Mouse (Mus musculus) ES-Bruce4 (cell line): ENCODE measurements around the gene Nucks1. TPM values are rescaled to one million over a fixed set of nuclear protein-coding genes. Genes with fewer than 3 reads are reported as not detected.

Experiments used
- H3K27ac ChIP-seq: 2 replicates; pipeline ENCODE4 v1.5.1; 2012; ENCODE audit warnings: low read length, inconsistent platforms; ENCODE audit not compliant: insufficient read depth
- H3K27me3 ChIP-seq: 2 replicates; pipeline ENCODE4 v1.6.1; 2012; ENCODE audit warnings: mild to moderate bottlenecking, low read length, inconsistent platforms; ENCODE audit not compliant: control insufficient read depth, poor library complexity, insufficient read depth, severe bottlenecking
- H3K36me3 ChIP-seq: 2 replicates; pipeline ENCODE4 v1.6.1; 2012; ENCODE audit warnings: inconsistent platforms, mild to moderate bottlenecking, low read length, moderate library complexity; ENCODE audit not compliant: control insufficient read depth, poor library complexity, insufficient read depth, severe bottlenecking
- H3K4me1 ChIP-seq: one replicate; pipeline ENCODE4 v1.8.1; 2011; ENCODE audit warnings: low read length; ENCODE audit not compliant: control insufficient read depth, insufficient read depth
- H3K4me3 ChIP-seq: 2 replicates; pipeline ENCODE4 v1.5.1; 2011; ENCODE audit warnings: low read depth, mild to moderate bottlenecking, low read length
- H3K9ac ChIP-seq: 2 replicates; pipeline ENCODE4 v1.6.1; 2012; ENCODE audit warnings: low read depth, mild to moderate bottlenecking, inconsistent platforms; ENCODE audit not compliant: poor library complexity, severe bottlenecking
- H3K9me3 ChIP-seq: replicated peaks from 2 replicates; pipeline ENCODE4 v1.6.1; 2012; ENCODE audit warnings: mild to moderate bottlenecking, low read length, inconsistent platforms; ENCODE audit not compliant: control insufficient read depth, poor library complexity, insufficient read depth, severe bottlenecking
- CTCF ChIP-seq: IDR thresholded peaks from one replicate; pipeline ENCODE4 v1.8.1; 2011; ENCODE audit warnings: low read depth, low read length
- EP300 ChIP-seq: IDR thresholded peaks from 2 replicates; pipeline ENCODE4 v1.6.1; 2011; ENCODE audit warnings: low read depth, low read length; ENCODE audit not compliant: insufficient read depth
- POLR2A ChIP-seq: IDR thresholded peaks from one replicate; pipeline ENCODE4 v1.8.1; 2011; ENCODE audit warnings: low read length; ENCODE audit not compliant: insufficient read depth
- polyA plus RNA-seq: library from polyadenylated mRNA; stranded (reverse); fragments of >200 nt; gene quantifications from 2 replicates; pipeline ENCODE4 v1.2.4, GENCODE M21; 2011; ENCODE audit warnings: low read depth; ENCODE audit not compliant: missing spikeins, insufficient read depth, insufficient read length

Gene Nucks1
- polyA plus RNA-seq, 1 experiment, result 328 TPM

DNA sequence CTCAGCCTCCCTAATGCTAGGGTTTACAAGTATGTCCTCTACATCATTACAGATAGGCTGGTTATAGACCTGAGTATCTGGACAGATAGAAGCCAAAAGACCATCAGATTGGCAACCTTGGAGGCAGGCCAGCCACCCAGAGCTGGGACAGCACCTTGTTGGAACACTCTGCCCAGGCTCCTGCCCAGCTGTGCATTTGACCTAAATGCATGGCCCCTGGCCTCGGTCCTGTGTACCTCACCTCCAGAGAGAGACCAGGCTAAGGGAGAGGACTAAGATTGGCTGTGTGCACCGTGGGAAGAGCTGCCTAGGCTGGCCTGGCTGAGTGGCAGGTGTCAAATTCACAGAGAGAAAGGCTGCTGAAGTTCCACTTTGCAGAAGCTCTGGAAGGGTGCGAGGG lies 58.2 kb downstream of the Nucks1 start:
- Histone ChIP-seq H3K4me1 (peaks cover 6% of the 10 kb centered on the region), H3K4me3 (no peak overlapping the region), H3K27ac (no peak overlapping the region), H3K36me3 (no peaks in the 10 kb centered on the region), H3K9ac (no peak overlapping the region), H3K9me3 (no peaks in the 10 kb centered on the region), H3K27me3 (no peaks in the 10 kb centered on the region)
- no peak for TF ChIP-seq EP300
- no peak for TF ChIP-seq CTCF
- no peak for TF ChIP-seq POLR2A

DNA sequence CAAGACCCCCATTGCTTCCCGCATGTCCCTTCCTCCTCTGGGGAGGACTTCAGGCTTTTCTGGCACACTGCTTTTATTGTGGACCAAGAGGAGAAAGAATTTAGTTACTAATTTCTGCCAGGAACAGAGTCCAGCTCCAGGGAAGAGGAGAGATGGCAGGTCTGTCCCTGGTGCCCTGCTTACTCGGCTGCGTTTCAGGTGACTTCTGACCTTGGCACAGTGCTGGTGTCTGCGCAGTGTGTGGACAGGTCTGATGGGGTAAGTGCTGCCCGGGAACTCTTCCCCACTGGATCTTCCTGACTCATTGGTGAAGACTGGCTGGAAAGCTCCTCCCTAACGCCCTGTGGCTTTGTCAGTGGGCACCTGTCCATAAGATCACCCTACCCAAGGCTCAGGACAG lies 58.6 kb downstream of the Nucks1 start:
- no peak overlapping the region for H3K27ac ChIP-seq
- no peaks in the 10 kb centered on the region for H3K36me3 ChIP-seq
- no peaks in the 10 kb centered on the region for H3K9me3 ChIP-seq
- no peak overlapping the region for H3K9ac ChIP-seq
- H3K27me3 ChIP-seq, result no peaks in the 10 kb centered on the region
- TF ChIP-seq CTCF (no peak), EP300 (no peak), POLR2A (no peak)
- peaks cover 6% of the 10 kb centered on the region for H3K4me1 ChIP-seq
- H3K4me3 ChIP-seq, result no peak overlapping the region

DNA sequence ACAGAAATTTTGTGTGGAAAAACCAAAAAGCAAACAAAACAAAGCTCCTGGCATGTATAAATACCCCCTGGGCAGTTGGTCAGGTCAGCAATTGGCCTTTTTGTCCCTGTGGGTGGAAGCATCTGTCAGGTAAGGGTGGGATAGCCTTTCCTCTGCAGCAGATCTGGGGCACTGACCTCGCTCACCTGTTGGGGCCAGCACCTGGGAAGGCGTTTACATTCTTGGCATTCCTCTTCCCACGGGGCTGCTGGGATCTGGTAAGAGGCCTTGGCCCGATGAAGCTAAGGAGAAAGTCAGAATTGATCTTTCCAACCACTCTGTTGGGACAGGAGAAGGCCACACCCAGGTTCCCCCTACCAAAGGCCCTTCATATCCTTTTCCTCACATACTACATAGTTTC lies 59.5 kb downstream of the Nucks1 start:
- no peak for TF ChIP-seq CTCF
- TF ChIP-seq EP300, result no peak
- TF ChIP-seq POLR2A, result no peak
- Histone ChIP-seq H3K36me3 (no peaks in the 10 kb centered on the region), H3K4me1 (peaks cover 6% of the 10 kb centered on the region), H3K4me3 (no peak overlapping the region), H3K27ac (no peak overlapping the region), H3K9ac (no peak overlapping the region), H3K9me3 (no peaks in the 10 kb centered on the region), H3K27me3 (no peaks in the 10 kb centered on the region)

DNA sequence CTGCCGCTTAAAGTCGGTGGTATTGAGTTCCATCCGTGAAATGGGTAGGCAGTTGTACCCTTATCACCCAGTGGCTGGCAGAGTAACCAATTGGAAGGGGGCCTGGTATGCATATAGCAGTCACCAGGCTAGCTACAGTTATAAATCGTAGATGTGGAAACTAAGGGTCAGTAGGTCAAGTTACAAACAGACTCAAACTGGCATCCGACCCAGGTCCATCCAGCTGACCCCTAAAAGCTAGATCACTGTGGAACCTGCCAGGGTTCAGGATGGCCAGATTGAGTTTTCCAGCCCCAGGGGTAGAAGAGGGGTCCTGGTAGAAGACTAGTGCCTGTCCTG lies 60.0 kb downstream of the Nucks1 start:
- Histone ChIP-seq H3K27me3 (no peaks in the 10 kb centered on the region), H3K4me1 (peaks cover 6% of the 10 kb centered on the region), H3K27ac (no peak overlapping the region)

DNA sequence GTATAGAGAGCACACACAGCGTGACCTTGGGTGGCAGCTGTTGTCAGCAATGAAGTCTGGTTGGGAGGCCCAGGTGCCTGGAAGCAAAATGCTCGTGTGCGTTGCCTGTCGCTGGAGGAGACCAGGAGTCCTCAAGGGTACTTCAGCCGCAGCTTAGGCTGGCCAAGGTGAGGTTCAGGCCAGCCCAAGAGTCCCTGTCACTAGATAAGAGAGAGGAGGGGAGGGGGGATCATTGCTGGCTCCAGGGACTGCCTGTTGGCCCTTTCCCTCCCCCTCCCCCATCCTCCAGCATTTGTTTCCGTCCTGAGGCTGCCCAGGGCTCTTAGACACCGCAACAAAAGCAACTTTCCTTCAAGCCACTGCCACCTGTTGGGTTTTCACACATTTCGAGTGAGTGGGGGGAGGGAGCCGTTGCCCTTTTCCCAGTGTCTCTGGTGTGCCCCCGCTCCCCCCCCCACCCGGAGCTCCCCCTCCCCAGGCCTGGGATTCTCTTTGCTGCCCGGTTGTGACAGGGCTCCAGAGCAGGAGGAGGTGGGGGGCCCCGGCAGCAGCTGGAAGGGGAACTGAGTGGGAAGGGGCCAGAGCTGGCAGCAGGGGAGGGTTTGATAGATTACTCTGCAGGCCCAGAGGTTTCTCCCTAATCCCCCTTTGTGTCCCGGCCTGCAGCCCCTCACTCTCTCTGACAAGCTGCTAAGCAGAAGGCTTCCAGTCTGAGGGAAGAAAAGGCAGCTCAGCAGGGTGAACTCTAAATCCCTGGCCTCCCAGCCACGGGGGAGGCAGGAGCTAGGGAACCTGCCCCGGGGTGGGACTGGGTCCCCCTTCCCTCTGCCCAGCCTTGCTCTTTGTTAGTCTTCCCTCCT lies 60.6 kb downstream of the Nucks1 start:
- H3K4me1 ChIP-seq, result peaks cover 6% of the 10 kb centered on the region
- H3K9ac ChIP-seq, result no peak overlapping the region
- no peaks in the 10 kb centered on the region for H3K36me3 ChIP-seq
- no peaks in the 10 kb centered on the region for H3K27me3 ChIP-seq
- no peak overlapping the region for H3K4me3 ChIP-seq
- H3K9me3 ChIP-seq, result no peaks in the 10 kb centered on the region
- TF ChIP-seq EP300, result peak; percentile 55; the same call in 1 of the 2 replicates
- no peak for TF ChIP-seq POLR2A
- H3K27ac ChIP-seq, result no peak overlapping the region

More for the DNA sequence above, 60.0 kb downstream of the Nucks1 start:
- Histone ChIP-seq H3K9ac (no peak overlapping the region), H3K36me3 (no peaks in the 10 kb centered on the region), H3K4me3 (no peak overlapping the region), H3K9me3 (no peaks in the 10 kb centered on the region)
- no peak for TF ChIP-seq EP300
- no peak for TF ChIP-seq CTCF
- no peak for TF ChIP-seq POLR2A

DNA sequence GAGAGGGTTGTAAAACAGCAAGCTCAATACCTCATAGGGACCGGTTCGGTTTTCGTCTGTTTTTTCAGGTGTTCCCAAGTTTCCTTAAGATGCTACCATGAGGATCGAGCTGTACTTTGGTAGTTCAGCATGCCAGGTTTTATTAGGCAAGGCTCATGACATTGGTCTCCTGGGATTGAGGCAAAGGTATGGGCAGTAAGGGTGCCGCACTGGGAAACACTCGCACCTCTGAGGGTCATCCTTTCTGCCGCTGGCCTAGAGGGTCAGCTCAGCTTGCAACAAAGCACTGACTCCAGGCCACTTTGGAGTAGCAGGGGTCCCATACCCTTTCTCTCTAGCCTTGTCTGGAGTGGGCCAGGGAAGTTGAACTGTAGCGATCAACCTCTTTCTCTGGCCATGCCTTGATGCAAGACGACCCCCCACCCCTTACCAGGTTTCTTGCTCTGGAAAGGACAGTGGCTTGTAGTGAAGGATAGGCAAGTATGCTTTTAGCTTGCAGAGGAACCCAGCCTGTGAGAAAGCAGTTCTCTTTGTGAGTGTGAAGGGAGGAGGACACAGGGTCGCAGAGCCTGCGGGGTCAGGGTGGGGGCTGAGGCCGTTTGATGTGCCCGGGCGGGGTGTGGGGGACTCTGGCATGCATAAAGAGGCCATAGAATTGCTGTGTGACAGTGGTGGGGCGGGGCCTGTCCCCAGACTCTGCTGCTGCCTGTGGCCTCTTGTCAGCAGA lies 61.6 kb downstream of the Nucks1 start:
- Histone ChIP-seq H3K27me3 (no peaks in the 10 kb centered on the region), H3K4me1 (peaks cover 6% of the 10 kb centered on the region)
- TF ChIP-seq POLR2A (no peak), CTCF (no peak), EP300 (no peak)

More for the DNA sequence above, 61.6 kb downstream of the Nucks1 start:
- H3K4me3 ChIP-seq, result no peak overlapping the region
- H3K9ac ChIP-seq, result no peak overlapping the region
- H3K27ac ChIP-seq, result no peak overlapping the region
- H3K9me3 ChIP-seq, result no peaks in the 10 kb centered on the region
- H3K36me3 ChIP-seq, result no peaks in the 10 kb centered on the region
